Mouse (Mus musculus) limb, embryonic 12.5 days (tissue): ENCODE results near the gene Limch1. TPM values are rescaled to one million over a fixed set of nuclear protein-coding genes. Genes with fewer than 3 reads are reported as not detected.
A peak's percentile ranks its signal among the peaks of the same experiment; 100 is the strongest.

Experiments used
- ATAC-seq: fragments of 200-750 bp; cut with Nextera tagmentation; 2 replicates; pipeline ENCODE4 v1.8.0; 2017; ENCODE audit warnings: low read depth, moderate TSS enrichment; ENCODE audit not compliant: insufficient number of reproducible peaks, insufficient read depth, low FRiP score, low TSS enrichment
- H3K27ac ChIP-seq: fragments of 300-500 bp; sonication (generic); 2 replicates; pipeline ENCODE4 v1.5.1; 2016; ENCODE audit warnings: mild to moderate bottlenecking, moderate library complexity
- H3K27me3 ChIP-seq: fragments of 300-500 bp; sonication (generic); 2 replicates; pipeline ENCODE4 v1.6.1; 2016; ENCODE audit warnings: mild to moderate bottlenecking, moderate library complexity
- H3K36me3 ChIP-seq: fragments of 300-500 bp; sonication (generic); 2 replicates; pipeline ENCODE4 v1.6.1; 2016; ENCODE audit warnings: mild to moderate bottlenecking, moderate library complexity
- H3K4me1 ChIP-seq: fragments of 300-500 bp; sonication (generic); replicated peaks from 2 replicates; pipeline ENCODE4 v1.6.1; 2016
- H3K4me2 ChIP-seq: fragments of 300-500 bp; sonication (generic); 2 replicates; pipeline ENCODE4 v1.6.1; 2016; ENCODE audit warnings: mild to moderate bottlenecking, moderate library complexity
- H3K4me3 ChIP-seq: fragments of 300-500 bp; sonication (generic); replicated peaks from 2 replicates; pipeline ENCODE4 v1.5.1; 2016; ENCODE audit warnings: mild to moderate bottlenecking
- H3K9ac ChIP-seq: fragments of 300-500 bp; sonication (generic); replicated peaks from 2 replicates; pipeline ENCODE4 v1.6.1; 2016; ENCODE audit warnings: mild to moderate bottlenecking, moderate library complexity
- H3K9me3 ChIP-seq: fragments of 300-500 bp; sonication (generic); 2 replicates; pipeline ENCODE4 v1.6.1; 2016; ENCODE audit warnings: mild to moderate bottlenecking, moderate library complexity
- WGBS: fragments of 180-500 bp; shearing (Covaris S2); methylation state at CpG from one replicate; pipeline ENCODE4 v1.1.7; 2016; 5-methylcytosine and 5-hydroxymethylcytosine counted together
- polyA plus RNA-seq: library from polyadenylated mRNA; unstranded; fragments of >200 nt; fragmentation: Nextera tagmentation; extraction: Ambion mirVana; gene quantifications from 2 replicates; pipeline ENCODE4 v1.2.1, GENCODE M21; 2016

Limch1 gene
- polyA plus RNA-seq, 1 experiment from 2014 or later: 58.1 TPM

GRCm38 (mm10) chr5:66746761-66747160 lies 1.1 kb downstream of the Limch1 start:
- Histone ChIP-seq H3K4me2 (peak overlapping the region; percentile 97), H3K27me3 (peaks cover 36% of the 10 kb centered on the region), H3K4me1 (peaks cover 34% of the 10 kb centered on the region), H3K36me3 (no peaks in the 10 kb centered on the region), H3K27ac (no peak overlapping the region), H3K9me3 (no peaks in the 10 kb centered on the region), H3K4me3 (peak overlapping the region; percentile 66), H3K9ac (peak overlapping the region; percentile 69; the same call in 1 of the 2 replicates)
- WGBS: 7% methylated on average over 11 of the region's 11 CpGs
- ATAC-seq: no peak

- no peaks in the 10 kb centered on the region for H3K9me3 ChIP-seq
- H3K27ac ChIP-seq: no peak overlapping the region
- H3K36me3 ChIP-seq: no peaks in the 10 kb centered on the region
- peaks cover 32% of the 10 kb centered on the region for H3K27me3 ChIP-seq
- 15% methylated on average over 10 of the region's 10 CpGs for WGBS
- peak overlapping the region; percentile 18; the same call in 1 of the 2 replicates for H3K4me3 ChIP-seq
- no peak overlapping the region for H3K9ac ChIP-seq
- H3K4me1 ChIP-seq: peaks cover 34% of the 10 kb centered on the region
- ATAC-seq: no peak
- H3K4me2 ChIP-seq: peak overlapping the region; percentile 40
Measured at GRCm38 (mm10) chr5:66747761-66748430, 2.3 kb downstream of the Limch1 start.

- Histone ChIP-seq H3K9me3 (no peaks in the 10 kb centered on the region), H3K4me3 (no peak overlapping the region), H3K4me2 (peak overlapping the region; percentile 26; the same call in 1 of the 2 replicates), H3K27ac (peak overlapping the region; percentile 67), H3K4me1 (peaks cover 34% of the 10 kb centered on the region), H3K9ac (no peak overlapping the region), H3K36me3 (no peaks in the 10 kb centered on the region), H3K27me3 (peaks cover 32% of the 10 kb centered on the region)
- 26% methylated on average over 5 of the region's 5 CpGs for WGBS
- ATAC-seq: no peak
Measured at GRCm38 (mm10) chr5:66748448-66749115, 3.0 kb downstream of the Limch1 start.

GRCm38 (mm10) chr5:66750641-66751040 lies 5.0 kb downstream of the Limch1 start:
- ATAC-seq: no peak
- Histone ChIP-seq H3K4me3 (no peak overlapping the region), H3K27ac (0 out of 2 replicates have a peak overlapping the region, but pooled peaks have one; percentile 9), H3K9ac (no peak overlapping the region), H3K36me3 (no peaks in the 10 kb centered on the region), H3K27me3 (peaks cover 20% of the 10 kb centered on the region), H3K4me1 (peaks cover 34% of the 10 kb centered on the region), H3K9me3 (no peaks in the 10 kb centered on the region), H3K4me2 (no peak overlapping the region)
- 63% methylated on average over 7 of the region's 7 CpGs for WGBS

GRCm38 (mm10) chr5:66751332-66751980 lies 5.8 kb downstream of the Limch1 start:
- WGBS: 46% methylated on average over 3 of the region's 3 CpGs
- Histone ChIP-seq H3K4me3 (no peak overlapping the region), H3K4me2 (no peak overlapping the region), H3K27ac (no peak overlapping the region), H3K27me3 (peaks cover 14% of the 10 kb centered on the region), H3K9ac (no peak overlapping the region), H3K9me3 (no peaks in the 10 kb centered on the region), H3K4me1 (peaks cover 29% of the 10 kb centered on the region), H3K36me3 (no peaks in the 10 kb centered on the region)
- ATAC-seq: no peak

GRCm38 (mm10) chr5:66753620-66754019 lies 8.0 kb downstream of the Limch1 start:
- H3K27ac ChIP-seq: no peak overlapping the region
- peaks cover 23% of the 10 kb centered on the region for H3K4me1 ChIP-seq
- no peak overlapping the region for H3K4me2 ChIP-seq
- H3K9ac ChIP-seq: no peak overlapping the region
- no peaks in the 10 kb centered on the region for H3K27me3 ChIP-seq
- H3K4me3 ChIP-seq: no peak overlapping the region
- H3K36me3 ChIP-seq: no peaks in the 10 kb centered on the region
- no peak for ATAC-seq
- H3K9me3 ChIP-seq: no peaks in the 10 kb centered on the region
- 93% methylated on average over 9 of the region's 9 CpGs for WGBS

GRCm38 (mm10) chr5:66756821-66757705 lies 11.4 kb downstream of the Limch1 start:
- WGBS: 57% methylated on average over 10 of the region's 10 CpGs
- peaks cover 12% of the 10 kb centered on the region for H3K4me1 ChIP-seq
- no peaks in the 10 kb centered on the region for H3K27me3 ChIP-seq
- H3K9ac ChIP-seq: no peak overlapping the region
- no peaks in the 10 kb centered on the region for H3K36me3 ChIP-seq
- no peak overlapping the region for H3K4me2 ChIP-seq
- H3K9me3 ChIP-seq: no peaks in the 10 kb centered on the region
- H3K27ac ChIP-seq: no peak overlapping the region
- 0 out of 2 replicates have a peak, but pooled peaks have one; percentile 34 for ATAC-seq
- H3K4me3 ChIP-seq: no peak overlapping the region

GRCm38 (mm10) chr5:66757706-66758237 lies 12.1 kb downstream of the Limch1 start:
- WGBS: 79% methylated on average over 2 of the region's 2 CpGs
- H3K9ac ChIP-seq: no peak overlapping the region

GRCm38 (mm10) chr5:66759354-66759753 lies 13.7 kb downstream of the Limch1 start:
- ATAC-seq: no peak
- no peaks in the 10 kb centered on the region for H3K27me3 ChIP-seq
- no peak overlapping the region for H3K4me3 ChIP-seq
- H3K27ac ChIP-seq: no peak overlapping the region
- no peak overlapping the region for H3K9ac ChIP-seq
- H3K4me2 ChIP-seq: no peak overlapping the region
- 73% methylated on average over 2 of the region's 2 CpGs for WGBS
- H3K9me3 ChIP-seq: no peaks in the 10 kb centered on the region
- no peaks in the 10 kb centered on the region for H3K36me3 ChIP-seq
- peaks cover 12% of the 10 kb centered on the region for H3K4me1 ChIP-seq

More at GRCm38 (mm10) chr5:66757706-66758237, 12.1 kb downstream of the Limch1 start:
- peaks cover 12% of the 10 kb centered on the region for H3K4me1 ChIP-seq
- no peak overlapping the region for H3K27ac ChIP-seq
- H3K27me3 ChIP-seq: no peaks in the 10 kb centered on the region
- H3K4me2 ChIP-seq: no peak overlapping the region
- H3K36me3 ChIP-seq: no peaks in the 10 kb centered on the region
- no peaks in the 10 kb centered on the region for H3K9me3 ChIP-seq
- ATAC-seq: no peak
- H3K4me3 ChIP-seq: no peak overlapping the region

- Histone ChIP-seq H3K9me3 (no peaks in the 10 kb centered on the region), H3K4me1 (peaks cover 12% of the 10 kb centered on the region), H3K9ac (no peak overlapping the region), H3K36me3 (no peaks in the 10 kb centered on the region), H3K4me3 (no peak overlapping the region), H3K27ac (no peak overlapping the region), H3K27me3 (no peaks in the 10 kb centered on the region), H3K4me2 (no peak overlapping the region)
- ATAC-seq: no peak
- 91% methylated on average over 10 of the region's 10 CpGs for WGBS
Measured at GRCm38 (mm10) chr5:66760747-66761146, 15.1 kb downstream of the Limch1 start.
